Mouse (Mus musculus) liver, embryonic 14.5 days (tissue): ENCODE data around the gene Ccdc43.

Experiments
- CTCF ChIP-seq: IDR thresholded peaks from 2 replicates; pipeline ENCODE4 v1.5.1; 2016; ENCODE audit warnings: antibody characterized with exemption, low read depth, control low read depth
- EP300 ChIP-seq: IDR thresholded peaks from 2 replicates; pipeline ENCODE4 v1.6.1; 2016; ENCODE audit warnings: antibody characterized with exemption, low read depth

- no peak for TF ChIP-seq CTCF
- no peak for TF ChIP-seq EP300
Observed at GRCm38 (mm10) chr11:102712411-102712810, 14.8 kb upstream of the Ccdc43 start.
